Mouse (Mus musculus): ENCODE results near the gene Mcrip1. TPM values are rescaled to one million over a fixed set of nuclear protein-coding genes. Genes with fewer than 3 reads are reported as not detected.
"Not testable (repeated sequence)": the region's sequence is repeated elsewhere in the genome, so short reads cannot be mapped to it uniquely, and the experiment has no call there.

Gene Mcrip1
- total RNA-seq, 2 experiments from 2014 or later = 60.0 to 62.2 TPM

- not testable (repeated sequence) for DNase-seq
These were observed 35.3 kb downstream of the Mcrip1 start for GRCm38 (mm10) chr11:120514262-120514661.

GRCm38 (mm10) chr11:120512790-120513453 lies 36.6 kb downstream of the Mcrip1 start:
- peak; percentile 72 for DNase-seq

- DNase-seq = no peak
These were observed 39.0 kb downstream of the Mcrip1 start for GRCm38 (mm10) chr11:120510375-120511030.

- DNase-seq = no peak
These were observed 39.6 kb downstream of the Mcrip1 start for GRCm38 (mm10) chr11:120509940-120510339.

- no peak for DNase-seq
These were observed 41.1 kb downstream of the Mcrip1 start for GRCm38 (mm10) chr11:120508290-120508870.

GRCm38 (mm10) chr11:120507611-120508289 lies 41.8 kb downstream of the Mcrip1 start:
- DNase-seq = no peak

- DNase-seq = no peak
These were observed 42.6 kb downstream of the Mcrip1 start for GRCm38 (mm10) chr11:120506899-120507298.

GRCm38 (mm10) chr11:120505661-120506060 lies 43.9 kb downstream of the Mcrip1 start:
- no peak for DNase-seq

- DNase-seq = no peak
These were observed 47.8 kb downstream of the Mcrip1 start for GRCm38 (mm10) chr11:120501701-120502100.

- DNase-seq = no peak
These were observed 48.5 kb downstream of the Mcrip1 start for GRCm38 (mm10) chr11:120501018-120501417.

- peak; percentile 51 for DNase-seq
These were observed 49.2 kb downstream of the Mcrip1 start for GRCm38 (mm10) chr11:120500357-120500756.

GRCm38 (mm10) chr11:120499894-120500293 lies 49.6 kb downstream of the Mcrip1 start:
- DNase-seq = no peak

GRCm38 (mm10) chr11:120498891-120499290 lies 50.6 kb downstream of the Mcrip1 start:
- no peak for DNase-seq

GRCm38 (mm10) chr11:120498226-120498625 lies 51.3 kb downstream of the Mcrip1 start:
- DNase-seq = peak; percentile 51

GRCm38 (mm10) chr11:120497436-120497835 lies 52.1 kb downstream of the Mcrip1 start:
- DNase-seq = peak; percentile 84

GRCm38 (mm10) chr11:120493911-120494310 lies 55.6 kb downstream of the Mcrip1 start:
- DNase-seq = no peak

- no peak for DNase-seq
These were observed 56.2 kb downstream of the Mcrip1 start for GRCm38 (mm10) chr11:120493351-120493750.

Other genes with a start within 250 kb of the Mcrip1 start
- 100 to 1,000 TPM; 954 to 956 TPM for gene Actg1, start 201.2 kb downstream of the Mcrip1 start, total RNA-seq (2021)
- gene Fscn2, start 188.2 kb downstream of the Mcrip1 start, total RNA-seq (2021) = under 1 TPM; 0.15 to 0.45 TPM
- gene Faap100, start 171.0 kb downstream of the Mcrip1 start, total RNA-seq (2021) = 10 to 100 TPM; 19.5 to 26.4 TPM
- 10 to 100 TPM; 59.7 to 67.0 TPM for gene Nploc4, start 112.0 kb downstream of the Mcrip1 start, total RNA-seq (2021)
- gene Tspan10, start 107.1 kb downstream of the Mcrip1 start, total RNA-seq (2021) = 1 to 10 TPM in 1 of 2 experiments, under 1 TPM in 1; 0.30 to 2.6 TPM
- under 1 TPM in 1 of 2 experiments, not detected in 1; 0.94 TPM for gene Pde6g, start 96.2 kb downstream of the Mcrip1 start, total RNA-seq (2021)
- 10 to 100 TPM; 59.0 to 82.0 TPM for gene Oxld1, start 91.7 kb downstream of the Mcrip1 start, total RNA-seq (2021)
- gene Ccdc137, start 91.6 kb downstream of the Mcrip1 start, total RNA-seq (2021) = 10 to 100 TPM; 16.1 to 18.8 TPM
- gene Arl16, start 82.1 kb downstream of the Mcrip1 start, total RNA-seq (2021) = 10 to 100 TPM; 20.6 to 20.9 TPM
- gene Mrpl12, start 65.1 kb downstream of the Mcrip1 start, total RNA-seq (2021) = 100 to 1,000 TPM; 179 to 189 TPM
- gene Slc25a10, start 57.9 kb downstream of the Mcrip1 start, total RNA-seq (2021) = 10 to 100 TPM; 58.5 to 60.9 TPM
- 10 to 100 TPM in 1 of 2 experiments, 1 to 10 TPM in 1; 9.6 to 15.7 TPM for gene Gcgr, start 19.0 kb downstream of the Mcrip1 start, total RNA-seq (2021)
- gene Ppp1r27, start 1.4 kb upstream of the Mcrip1 start, total RNA-seq (2021) = 10 to 100 TPM in 1 of 2 experiments, 1 to 10 TPM in 1; 7.1 to 21.8 TPM
- gene P4hb, start 23.5 kb upstream of the Mcrip1 start, total RNA-seq (2021) = 100 to 1,000 TPM; 424 to 571 TPM
- gene Arhgdia, start 31.9 kb upstream of the Mcrip1 start, total RNA-seq (2021) = 100 to 1,000 TPM; 281 to 286 TPM
- gene Alyref, start 48.6 kb upstream of the Mcrip1 start, total RNA-seq (2021) = 100 to 1,000 TPM; 112 to 114 TPM
- 10 to 100 TPM; 73.1 to 86.4 TPM for gene Anapc11, start 48.7 kb upstream of the Mcrip1 start, total RNA-seq (2021)
- gene Npb, start 58.8 kb upstream of the Mcrip1 start, total RNA-seq (2021) = 1 to 10 TPM; 1.0 to 1.3 TPM
- gene Pcyt2, start 68.2 kb upstream of the Mcrip1 start, total RNA-seq (2021) = 100 to 1,000 TPM; 144 to 150 TPM
- gene Sirt7, start 75.5 kb upstream of the Mcrip1 start, total RNA-seq (2021) = 10 to 100 TPM; 33.2 to 40.3 TPM
- 10 to 100 TPM; 41.1 to 46.5 TPM for gene Mafg, start 83.9 kb upstream of the Mcrip1 start, total RNA-seq (2021)
- 1 to 10 TPM; 5.1 to 5.2 TPM for gene Pycr1, start 94.0 kb upstream of the Mcrip1 start, total RNA-seq (2021)
- 1 to 10 TPM; 3.2 to 7.6 TPM for gene Myadml2, start 98.4 kb upstream of the Mcrip1 start, total RNA-seq (2021)
- gene Notum, start 111.4 kb upstream of the Mcrip1 start, total RNA-seq (2021) = 10 to 100 TPM; 12.4 to 13.3 TPM
- 10 to 100 TPM; 67.9 to 81.5 TPM for gene Aspscr1, start 123.2 kb upstream of the Mcrip1 start, total RNA-seq (2021)
- gene Cenpx, start 164.0 kb upstream of the Mcrip1 start, total RNA-seq (2021) = 10 to 100 TPM; 47.6 to 51.3 TPM
- 10 to 100 TPM; 20.0 to 27.4 TPM for gene Lrrc45, start 164.2 kb upstream of the Mcrip1 start, total RNA-seq (2021)
- gene Rac3, start 171.7 kb upstream of the Mcrip1 start, total RNA-seq (2021) = 1 to 10 TPM; 3.8 to 9.5 TPM
- 10 to 100 TPM; 33.0 to 37.3 TPM for gene Dcxr, start 177.6 kb upstream of the Mcrip1 start, total RNA-seq (2021)
- gene Cbr2, start 182.4 kb upstream of the Mcrip1 start, total RNA-seq (2021) = 10 to 100 TPM in 1 of 2 experiments, 1 to 10 TPM in 1; 9.2 to 17.6 TPM
- gene Hmga1b, start 213.1 kb upstream of the Mcrip1 start, total RNA-seq (2021) = 10 to 100 TPM; 23.9 to 46.6 TPM
- gene Rfng, start 234.5 kb upstream of the Mcrip1 start, total RNA-seq (2021) = 10 to 100 TPM; 15.9 to 20.6 TPM
- 10 to 100 TPM; 84.2 to 89.3 TPM for gene Gps1, start 234.5 kb upstream of the Mcrip1 start, total RNA-seq (2021)
- 10 to 100 TPM; 61.2 to 64.3 TPM for gene Dus1l, start 246.7 kb upstream of the Mcrip1 start, total RNA-seq (2021)